Mouse (Mus musculus): ENCODE measurements around the gene Spg7.
"Not testable (repeated sequence)": the region's sequence is repeated elsewhere in the genome, so short reads cannot be mapped to it uniquely, and the experiment has no call there.

Spg7 gene

DNA sequence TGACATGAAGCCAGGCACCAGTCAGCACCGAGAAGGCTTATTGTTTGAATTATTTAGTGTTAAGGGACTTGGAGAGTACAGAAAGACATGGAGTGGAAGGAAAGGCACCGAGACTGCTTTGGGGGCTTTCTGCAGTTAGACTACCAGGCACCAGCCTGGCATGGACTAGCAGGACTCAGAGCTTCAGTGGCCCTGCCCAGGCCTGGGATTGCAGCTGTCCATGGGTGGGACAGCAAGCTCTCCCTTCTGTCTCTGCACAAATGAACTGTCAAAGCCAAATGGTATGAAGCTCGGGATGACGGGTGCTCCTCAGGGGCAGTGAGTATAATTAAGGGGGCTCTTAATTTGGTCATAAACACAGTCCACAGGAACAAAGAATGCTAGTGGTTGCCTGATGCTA lies 1.3 kb downstream of the Spg7 start:
- CTCF ChIA-PET = interaction anchor here in 1 of 4 experiments (0.7 kb wide), 1 partner anchor 140 kb away, joined by 3 read pairs; no protein-coding TSS in a partner anchor

DNA sequence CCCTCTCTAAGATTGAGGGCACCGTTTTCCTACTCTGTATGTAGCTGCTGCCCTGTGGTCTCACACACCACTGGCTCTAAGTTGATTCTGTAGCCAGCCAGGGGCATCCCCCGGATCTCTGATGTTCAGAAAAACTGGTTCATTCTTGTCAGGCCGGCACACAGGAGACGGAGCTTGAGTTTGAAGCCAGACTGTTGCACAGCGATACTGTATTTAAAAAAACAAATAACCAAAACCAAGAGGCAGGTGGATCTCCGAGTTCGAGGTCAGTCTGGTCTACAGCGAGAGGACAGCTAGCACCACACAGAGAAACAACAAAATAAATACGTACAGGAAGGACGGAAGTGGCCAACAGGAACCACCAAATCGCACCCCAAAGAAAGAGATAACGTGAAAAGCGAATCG lies 2.1 kb downstream of the Spg7 start:
- POLR2A ChIA-PET = interaction anchor here (0.5 to 3.6 kb wide), 61 partner anchors 8 to 545 kb away, joined by 3 to 47 read pairs (median 4); partner anchors contain the start of genes Ankrd11 (in 3 of the 4), Chmp1a (in 1 of the 4), Galns (in 1 of the 4) and Spata33 (in 1 of the 4)
- CTCF ChIA-PET = interaction anchor here in 2 of 4 experiments (0.7 to 1.0 kb wide), 4 partner anchors 9 to 122 kb away, joined by 3 to 4 read pairs (median 4); no protein-coding TSS in a partner anchor

More for the DNA sequence above, 1.3 kb downstream of the Spg7 start:
- POLR2A ChIA-PET = interaction anchor here in 2 of 4 experiments (0.8 to 3.6 kb wide), 19 partner anchors 7 to 168 kb away, joined by 3 to 47 read pairs (median 6); partner anchors contain the start of gene Ankrd11 (in 1 of the 2)

GRCm38 (mm10) chr8:123065214-123066100 lies 2.7 kb downstream of the Spg7 start:
- ChIA-PET CTCF (interaction anchor here in 2 of 4 experiments (0.7 to 1.0 kb wide), 4 partner anchors 9 to 123 kb away, joined by 3 to 4 read pairs (median 4); no protein-coding TSS in a partner anchor), POLR2A (interaction anchor here (0.5 to 3.6 kb wide), 67 partner anchors 9 to 545 kb away, joined by 3 to 47 read pairs (median 4); partner anchors contain the start of genes Ankrd11 (in 3 of the 4), Cdt1 (in 1 of the 4), Chmp1a (in 1 of the 4) and Galns (in 1 of the 4))

DNA sequence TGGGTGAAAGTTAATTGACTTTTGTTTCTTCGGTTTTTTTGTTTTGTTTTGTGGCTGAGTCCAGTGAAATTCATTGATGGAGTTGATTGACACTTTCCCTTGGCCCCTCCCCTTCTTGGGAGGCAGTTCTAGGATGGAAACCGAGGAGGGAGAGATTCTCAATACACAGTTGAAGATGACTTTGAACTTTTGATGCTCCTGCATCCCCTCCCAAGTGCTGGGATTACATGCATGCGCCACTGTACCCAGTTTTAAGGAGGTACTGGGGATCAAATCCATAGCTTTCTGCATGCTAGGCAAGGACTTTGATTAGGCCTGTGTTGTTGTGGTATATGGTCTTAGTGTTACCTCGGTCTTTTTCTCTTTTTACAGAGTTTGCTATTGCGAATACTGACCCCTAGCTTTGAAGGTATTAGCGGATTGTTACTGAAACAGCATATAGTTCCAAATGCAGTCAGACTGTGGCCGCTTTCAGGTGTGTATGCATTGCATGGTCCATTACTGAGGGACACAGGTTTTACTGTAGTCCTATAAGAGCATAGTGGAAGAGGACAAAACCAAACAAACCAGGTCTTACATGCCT lies 3.5 kb downstream of the Spg7 start:
- ChIA-PET CTCF (no interaction called here), POLR2A (interaction anchor here in 3 of 4 experiments (0.6 to 3.2 kb wide), 19 partner anchors 9 to 759 kb away, joined by 3 to 13 read pairs (median 4); partner anchors contain the start of genes Ankrd11 (in 1 of the 3) and Cdt1 (in 1 of the 3))

DNA sequence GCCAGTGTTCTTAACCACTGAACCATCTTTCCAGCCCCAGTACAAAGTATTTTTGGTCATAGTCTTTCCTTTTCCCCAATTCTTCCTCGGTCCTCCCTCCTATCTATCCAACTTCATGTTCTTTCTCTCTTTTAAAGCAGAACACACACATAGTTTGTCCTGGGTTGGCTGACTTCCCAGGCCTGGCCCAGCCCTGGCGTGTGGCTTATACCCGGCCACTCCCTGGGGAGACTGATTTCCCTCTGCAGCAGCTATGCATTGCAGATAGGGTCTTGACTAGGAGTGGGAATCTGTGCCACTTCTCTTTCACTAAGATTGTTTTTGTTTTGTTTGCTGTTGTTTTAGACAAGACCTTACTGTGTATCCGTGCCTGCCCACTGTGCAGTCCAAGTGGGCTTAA lies 8.4 kb downstream of the Spg7 start:
- CTCF ChIA-PET = interaction anchor here in 1 of 4 experiments (0.6 kb wide), 1 partner anchor 190 kb away, joined by 3 read pairs; no protein-coding TSS in a partner anchor
- POLR2A ChIA-PET = interaction anchor here in 1 of 4 experiments (1.5 kb wide), 1 partner anchor 15 kb away, joined by 5 read pairs; no protein-coding TSS in a partner anchor

DNA sequence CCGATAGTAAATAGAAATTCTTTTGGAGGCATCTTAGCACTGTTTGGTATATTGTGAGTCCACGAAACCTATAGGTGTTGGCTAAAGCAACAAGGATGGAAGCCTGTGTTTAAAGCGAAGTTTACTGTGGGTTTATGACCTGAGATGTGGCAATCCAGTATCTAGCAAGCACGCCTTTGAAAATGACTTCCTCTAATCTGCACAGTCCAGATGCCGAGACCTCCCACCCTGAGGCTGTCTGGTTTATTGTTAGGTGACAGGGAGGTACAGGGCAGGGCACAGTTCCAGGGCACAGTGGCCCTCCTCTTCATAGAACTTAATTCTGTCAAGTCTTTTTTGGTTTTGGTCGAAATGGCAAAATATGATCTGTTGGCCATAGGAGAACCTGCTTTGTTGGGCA lies 14.5 kb downstream of the Spg7 start:
- POLR2A ChIA-PET = interaction anchor here in 2 of 4 experiments (1.3 to 3.1 kb wide), 5 partner anchors 12 to 32 kb away, joined by 3 to 18 read pairs (median 3); no protein-coding TSS in a partner anchor
- CTCF ChIA-PET = no interaction called here

DNA sequence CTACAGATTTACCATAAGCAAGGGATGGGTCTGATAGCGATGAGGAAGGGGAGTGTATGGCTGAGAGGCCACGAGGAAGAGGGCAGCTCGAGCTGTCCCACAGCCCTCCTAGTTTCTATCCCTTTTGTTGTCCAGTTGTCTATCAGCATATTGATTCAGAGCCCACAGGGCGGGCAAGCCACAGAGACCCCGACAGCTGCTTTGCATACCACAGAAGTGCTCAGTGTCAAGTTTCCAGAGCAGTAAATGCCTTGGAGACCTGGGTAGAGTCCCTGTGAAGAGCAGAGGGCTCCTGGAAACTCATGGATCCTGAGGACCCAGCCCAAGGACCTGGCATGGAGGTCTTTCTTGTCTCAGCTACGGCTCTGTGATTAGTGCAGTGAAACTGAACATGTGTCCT lies 20.3 kb downstream of the Spg7 start:
- CTCF ChIA-PET = no interaction called here
- POLR2A ChIA-PET = interaction anchor here in 2 of 4 experiments (0.6 to 1.8 kb wide), 5 partner anchors 8 to 135 kb away, joined by 3 to 6 read pairs (median 3); no protein-coding TSS in a partner anchor

DNA sequence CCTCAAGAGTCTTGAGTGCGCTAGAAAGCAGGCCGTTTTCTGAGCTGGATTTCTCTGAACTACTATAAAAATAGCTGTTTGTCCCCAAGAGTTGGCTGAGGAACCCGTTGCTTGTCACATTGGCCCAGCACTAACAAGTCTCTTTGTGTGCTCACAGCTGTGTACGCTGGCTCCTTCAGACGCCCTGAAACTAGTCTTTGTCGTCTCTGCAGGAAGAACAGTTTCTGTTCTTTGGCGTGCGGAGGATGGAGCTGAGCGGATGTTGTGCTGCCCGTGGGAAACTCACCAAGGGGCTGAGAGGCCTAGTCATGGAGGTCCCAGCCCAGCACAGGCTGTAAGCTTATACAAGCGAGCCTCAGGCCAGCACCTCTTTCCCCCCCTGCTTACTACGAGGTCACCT lies 20.9 kb downstream of the Spg7 start:
- CTCF ChIA-PET = no interaction called here
- POLR2A ChIA-PET = interaction anchor here in 1 of 4 experiments (0.6 to 1.3 kb wide), 5 partner anchors 9 to 158 kb away, joined by 3 to 6 read pairs (median 3); no protein-coding TSS in a partner anchor

DNA sequence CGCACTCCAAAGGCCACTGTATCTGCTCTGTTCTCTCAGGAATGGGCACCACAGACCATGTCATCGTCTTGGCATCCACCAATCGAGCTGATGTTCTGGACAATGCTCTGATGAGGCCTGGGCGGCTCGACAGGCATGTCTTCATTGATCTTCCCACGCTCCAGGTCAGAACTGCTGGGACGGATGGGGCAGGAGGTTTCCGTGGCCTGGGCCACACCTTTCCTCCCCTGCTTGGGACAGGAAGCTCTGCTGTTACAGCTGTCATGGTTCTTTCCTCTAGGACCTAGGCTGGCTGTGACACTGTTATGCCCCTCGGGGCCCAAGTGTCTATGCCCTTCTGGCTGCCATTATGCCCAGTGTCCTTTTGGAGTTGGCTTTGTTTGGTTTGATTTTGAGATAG lies 24.5 kb downstream of the Spg7 start:
- ChIA-PET POLR2A (interaction anchor here in 1 of 4 experiments (1.0 to 6.2 kb wide), 2 partner anchors 11 to 13 kb away, joined by 3 to 26 read pairs; no protein-coding TSS in a partner anchor), CTCF (interaction anchor here in 1 of 4 experiments (0.6 kb wide), 1 partner anchor 599 kb away, joined by 4 read pairs; no protein-coding TSS in a partner anchor)

- POLR2A ChIA-PET = no interaction called here
- CTCF ChIA-PET = interaction anchor here in 1 of 4 experiments (0.8 kb wide), 1 partner anchor 11 kb away, joined by 3 read pairs; no protein-coding TSS in a partner anchor
Observed at GRCm38 (mm10) chr8:123097216-123097615, 34.5 kb downstream of the Spg7 start.

- CTCF ChIA-PET = interaction anchor here in 1 of 4 experiments (1.2 kb wide), 1 partner anchor 10 kb away, joined by 3 read pairs; no protein-coding TSS in a partner anchor
- POLR2A ChIA-PET = interaction anchor here (0.6 to 1.0 kb wide), 5 partner anchors 8 to 433 kb away, joined by 3 to 4 read pairs (median 3); no protein-coding TSS in a partner anchor
Observed at GRCm38 (mm10) chr8:123097786-123098584, 35.2 kb downstream of the Spg7 start.

GRCm38 (mm10) chr8:123100288-123100687 lies 37.5 kb downstream of the Spg7 start:
- POLR2A ChIA-PET = interaction anchor here (0.5 to 2.5 kb wide), 46 partner anchors 9 to 657 kb away, joined by 3 to 26 read pairs (median 4); partner anchors contain the start of genes Chmp1a (in 3 of the 4), Spata33 (in 3 of the 4), Ankrd11 (in 1 of the 4) and Mvd (in 1 of the 4)
- CTCF ChIA-PET = interaction anchor here (0.6 to 1.7 kb wide), 11 partner anchors 11 to 266 kb away, joined by 3 to 11 read pairs (median 4); no protein-coding TSS in a partner anchor

GRCm38 (mm10) chr8:123101244-123101643 lies 38.5 kb downstream of the Spg7 start:
- POLR2A ChIA-PET = interaction anchor here in 3 of 4 experiments (0.6 to 2.5 kb wide), 39 partner anchors 9 to 658 kb away, joined by 3 to 26 read pairs (median 4); partner anchors contain the start of genes Chmp1a (in 2 of the 3), Spata33 (in 2 of the 3), Spg7 (in 2 of the 3) and Ankrd11 (in 1 of the 3)
- CTCF ChIA-PET = interaction anchor here (0.6 to 1.7 kb wide), 10 partner anchors 21 to 267 kb away, joined by 3 to 11 read pairs (median 4); no protein-coding TSS in a partner anchor

DNA sequence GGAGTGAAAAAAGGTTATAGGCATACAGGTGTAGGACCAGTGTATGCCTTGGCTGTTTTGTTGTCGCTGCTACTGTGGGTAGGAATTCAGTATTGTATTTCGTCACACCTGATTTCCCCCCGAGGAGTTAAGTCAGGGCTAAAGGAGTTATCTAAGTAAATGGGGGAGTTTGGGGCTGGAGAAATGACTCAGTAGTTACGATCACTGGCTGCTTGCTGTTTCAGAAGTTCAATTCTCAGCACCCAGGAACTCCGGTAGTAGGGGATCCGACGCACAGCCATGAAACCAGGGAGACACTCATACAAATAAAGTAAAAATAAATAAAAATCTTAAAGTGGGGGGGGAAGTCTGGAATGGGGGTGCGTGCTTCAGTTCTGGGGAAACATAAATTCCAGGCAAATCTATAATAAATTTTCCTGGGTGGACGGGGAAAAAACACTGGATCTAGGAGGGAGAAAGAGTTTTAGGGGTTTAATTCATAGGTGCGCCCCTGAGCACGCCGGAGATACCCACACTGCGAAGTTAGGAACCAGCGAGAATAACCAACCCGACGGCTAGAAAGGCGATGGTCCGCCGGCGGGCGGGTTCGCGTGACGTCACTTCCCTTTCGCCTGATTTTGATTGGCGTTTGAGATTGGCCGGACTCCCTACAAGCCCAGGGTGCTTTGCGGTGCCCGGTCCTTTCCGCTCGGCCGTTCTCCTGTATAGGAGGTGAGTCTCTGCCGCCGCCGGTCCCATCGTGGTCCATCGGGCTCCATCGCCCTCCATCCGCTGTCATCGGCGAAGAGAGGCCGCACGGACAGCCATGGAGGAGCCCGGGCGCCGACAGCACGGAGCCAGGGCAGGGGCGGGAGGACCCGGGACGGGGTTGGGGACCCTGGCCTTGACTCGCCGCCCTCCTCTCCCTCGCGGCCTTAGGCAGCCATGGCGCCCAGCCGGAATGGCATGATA lies 39.3 kb downstream of the Spg7 start, which contains the start of gene Rpl13:
Gene Rpl13, plus strand, starts transcription at position 616 of the 951 bp plus-strand sequence.
- POLR2A ChIA-PET = interaction anchor here in 3 of 4 experiments (0.6 to 2.8 kb wide), 47 partner anchors 9 to 659 kb away, joined by 3 to 26 read pairs (median 5); partner anchors contain the start of genes Chmp1a (in 2 of the 3), Spata33 (in 2 of the 3), Ankrd11 (in 1 of the 3) and Mvd (in 1 of the 3)
- CTCF ChIA-PET = interaction anchor here in 2 of 4 experiments (1.1 to 1.4 kb wide), 2 partner anchors 195 to 267 kb away, joined by 3 to 11 read pairs; no protein-coding TSS in a partner anchor

- CTCF ChIA-PET = not testable (repeated sequence)
- POLR2A ChIA-PET = interaction anchor here in 3 of 4 experiments (0.6 to 2.8 kb wide), 57 partner anchors 9 to 580 kb away, joined by 3 to 15 read pairs (median 4); partner anchors contain the start of genes Chmp1a (in 3 of the 3), Spata33 (in 3 of the 3), Ankrd11 (in 2 of the 3) and Spata2l (in 2 of the 3)
Observed at GRCm38 (mm10) chr8:123102855-123103254, 40.1 kb downstream of the Spg7 start.
